Mouse (Mus musculus) granulocyte monocyte progenitor cell, adult 5-6 weeks (primary cell): ENCODE data around the gene Eri3. TPM values are rescaled to one million over a fixed set of nuclear protein-coding genes. Genes with fewer than 3 reads are reported as not detected.

Experiments
- ATAC-seq: replicated peaks from 2 replicates; pipeline ENCODE4 v1.8.0; 2016; ENCODE audit warnings: mild to moderate bottlenecking, moderate TSS enrichment, inconsistent platforms; ENCODE audit not compliant: poor library complexity, severe bottlenecking
- total RNA-seq, 2 experiments: library from RNA; stranded (forward) in 1 of 2; stranded (reverse) in 1 of 2; fragments of 200-712, 200-1000 nt in 1 of 2; fragments of >200 nt in 1 of 2; fragmentation: Nextera tagmentation in 1 of 2; gene quantifications; 2 replicates each; pipeline ENCODE4 v1.2.3; 2014 to 2017

Gene Eri3
- total RNA-seq, 2 experiments from 2014 or later, result 44.3 to 156 TPM

DNA sequence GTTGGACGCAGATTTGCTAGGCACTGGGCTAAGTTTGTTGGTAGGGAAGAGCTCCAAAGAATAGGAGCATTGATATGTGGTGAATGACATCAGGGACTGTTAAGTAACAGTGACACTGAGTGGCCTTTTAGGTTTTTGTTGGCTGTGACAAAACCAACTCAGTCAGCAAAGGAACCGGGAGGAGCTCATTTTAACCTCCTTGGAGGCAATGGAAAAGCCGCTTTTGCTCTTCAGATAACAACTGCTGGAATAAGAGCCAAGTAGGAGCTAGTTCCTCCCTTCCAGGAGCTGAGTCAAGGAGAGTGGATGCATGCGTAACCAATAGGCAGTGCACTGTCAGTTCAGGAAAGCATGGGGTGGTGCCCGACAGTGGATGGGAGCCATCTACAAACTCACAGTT lies 20.8 kb downstream of the Eri3 start:
- ATAC-seq, result no peak

DNA sequence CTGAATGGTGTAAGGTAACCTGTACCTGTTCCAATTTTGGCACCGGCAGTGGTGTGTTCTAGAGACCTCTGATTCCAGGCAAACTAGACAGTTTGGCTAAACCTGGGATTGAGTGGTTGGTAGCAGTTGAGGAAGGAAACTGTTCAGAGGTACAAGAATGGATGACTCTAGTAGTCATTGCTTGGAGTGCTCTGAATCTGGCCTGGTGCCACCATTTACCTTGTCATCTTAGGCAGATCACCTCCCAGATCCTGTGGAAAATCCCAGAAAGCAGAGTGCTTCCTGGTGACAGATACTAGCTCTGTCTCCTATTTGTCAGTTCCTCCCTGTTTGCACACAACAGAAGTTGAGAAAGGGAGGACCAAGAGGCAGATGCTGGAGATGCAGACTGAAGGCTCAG lies 27.4 kb downstream of the Eri3 start:
- ATAC-seq, result no peak

DNA sequence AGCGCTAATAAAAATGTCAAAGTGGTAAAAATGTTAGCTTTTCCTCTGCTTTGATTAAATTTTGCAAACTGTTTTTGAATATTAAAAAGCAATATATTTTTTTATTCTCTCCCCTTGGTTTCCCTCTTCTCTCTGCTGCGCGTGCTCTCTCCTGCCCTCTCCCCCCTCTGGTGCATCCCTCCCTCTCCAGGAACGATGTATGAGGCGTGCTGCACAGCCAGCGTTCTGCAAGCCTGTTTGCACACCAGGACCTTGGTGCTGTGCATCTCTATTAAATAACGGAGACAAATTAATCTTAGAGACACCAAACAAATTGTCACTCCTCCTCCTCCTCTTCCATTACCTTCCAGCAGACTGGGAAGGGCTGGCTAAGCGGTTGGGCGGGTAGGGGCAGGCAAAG lies 31.5 kb downstream of the Eri3 start:
- no peak for ATAC-seq

DNA sequence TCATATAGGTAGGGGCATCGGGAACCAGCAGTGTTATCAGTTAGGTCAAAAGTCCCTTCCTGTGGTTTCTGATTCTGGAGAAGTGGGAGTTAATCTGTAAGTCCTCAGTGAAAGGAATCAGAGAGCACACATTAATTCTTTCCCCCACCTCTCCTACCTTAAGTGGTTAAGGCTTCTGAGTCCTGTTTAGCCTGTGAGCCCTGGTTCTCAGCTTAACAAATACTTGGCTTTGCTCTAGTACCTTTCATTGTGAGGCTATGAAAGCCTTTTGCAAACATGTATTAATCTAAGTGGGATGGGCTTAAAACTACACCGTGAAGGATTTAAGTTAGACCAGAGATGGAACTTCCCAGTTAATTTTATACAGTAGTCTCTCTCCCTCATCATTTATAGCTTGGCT lies 35.8 kb downstream of the Eri3 start:
- ATAC-seq, result no peak

DNA sequence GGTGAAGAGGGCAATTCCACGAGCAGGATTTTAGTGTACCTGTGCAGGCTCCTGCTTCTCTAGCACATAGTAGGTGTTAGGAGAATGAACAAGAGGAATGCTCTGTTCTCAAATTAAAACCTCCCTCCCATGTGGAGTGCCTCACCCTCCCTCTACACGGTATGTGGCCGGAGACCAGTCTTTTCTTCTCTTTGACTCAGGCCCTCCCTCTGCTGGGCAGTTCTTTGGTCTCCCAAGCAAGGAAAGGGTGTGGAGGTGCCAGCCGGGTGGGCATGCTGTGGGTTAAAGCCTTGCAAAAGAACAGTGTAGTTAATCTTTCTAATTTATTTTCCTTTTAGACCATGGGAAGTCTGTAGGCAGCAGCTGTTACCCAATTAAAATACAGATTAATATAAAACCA lies 37.3 kb downstream of the Eri3 start:
- ATAC-seq, result no peak

DNA sequence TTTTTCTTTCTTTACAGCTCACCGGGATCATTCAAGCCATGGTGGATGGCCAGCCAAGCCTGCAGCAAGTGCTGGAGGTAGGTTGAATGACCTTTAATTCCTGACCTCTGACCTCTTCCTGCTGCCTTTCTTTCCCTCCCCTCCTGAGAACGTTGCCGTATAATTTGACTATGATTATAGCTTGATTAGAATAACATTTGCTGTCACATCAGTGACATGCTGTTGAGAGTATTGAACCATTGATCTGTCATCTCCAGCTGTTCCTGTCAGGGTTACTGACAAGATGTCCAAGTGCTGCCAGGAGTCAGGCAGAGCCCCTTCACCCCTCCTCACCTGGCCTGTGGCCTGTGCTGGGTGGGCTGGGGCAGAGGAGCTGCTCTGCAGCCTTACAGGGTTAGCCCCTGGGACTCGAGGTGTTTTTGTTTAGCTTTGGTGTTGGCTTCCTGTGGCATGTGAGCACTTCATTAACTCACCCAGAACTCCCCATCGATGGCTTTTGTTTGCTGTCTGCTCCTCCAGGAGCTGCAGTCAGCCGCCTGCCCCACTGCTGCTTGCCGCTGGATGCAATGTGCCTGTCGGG lies 39.0 kb downstream of the Eri3 start:
- ATAC-seq, result no peak

DNA sequence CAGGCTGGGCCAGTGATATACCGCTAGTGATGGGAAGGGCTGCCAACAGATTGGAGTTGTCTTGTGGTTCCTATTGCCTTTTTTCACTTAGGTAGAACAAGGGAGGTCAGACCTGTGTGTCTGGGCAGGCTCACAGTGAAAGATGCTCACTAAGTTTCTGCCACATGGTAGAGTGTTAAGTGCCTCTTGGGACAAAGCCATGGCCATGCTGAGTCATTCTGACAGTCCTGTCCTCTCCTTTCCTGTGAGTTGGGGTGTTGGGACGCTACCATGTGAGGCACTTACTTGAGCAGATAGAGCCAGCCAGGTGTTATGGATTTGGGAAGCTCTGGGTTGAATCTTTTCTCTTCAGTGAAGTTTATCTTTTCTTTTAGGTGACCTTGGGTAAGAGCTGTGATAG lies 40.6 kb downstream of the Eri3 start:
- no peak for ATAC-seq

DNA sequence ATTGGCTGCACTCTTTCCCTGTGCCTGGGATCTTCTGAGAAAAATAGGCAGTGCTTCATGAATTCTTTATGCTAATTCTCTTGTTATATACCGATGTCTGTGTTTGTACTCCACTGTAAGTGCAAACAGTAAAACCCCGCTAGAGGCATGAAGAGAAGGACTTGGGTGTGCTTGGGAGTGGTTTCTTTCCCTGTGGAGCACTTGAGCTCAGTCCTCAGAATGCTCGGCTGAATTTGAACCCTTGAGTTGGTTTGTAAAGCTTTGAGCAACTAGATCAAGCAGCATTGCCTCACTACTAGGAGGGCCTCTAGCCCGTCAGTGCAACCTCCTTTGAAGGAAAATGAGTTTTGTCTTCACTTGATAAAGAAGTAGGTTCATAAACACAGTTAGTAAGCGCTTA lies 42.0 kb downstream of the Eri3 start:
- ATAC-seq, result no peak

DNA sequence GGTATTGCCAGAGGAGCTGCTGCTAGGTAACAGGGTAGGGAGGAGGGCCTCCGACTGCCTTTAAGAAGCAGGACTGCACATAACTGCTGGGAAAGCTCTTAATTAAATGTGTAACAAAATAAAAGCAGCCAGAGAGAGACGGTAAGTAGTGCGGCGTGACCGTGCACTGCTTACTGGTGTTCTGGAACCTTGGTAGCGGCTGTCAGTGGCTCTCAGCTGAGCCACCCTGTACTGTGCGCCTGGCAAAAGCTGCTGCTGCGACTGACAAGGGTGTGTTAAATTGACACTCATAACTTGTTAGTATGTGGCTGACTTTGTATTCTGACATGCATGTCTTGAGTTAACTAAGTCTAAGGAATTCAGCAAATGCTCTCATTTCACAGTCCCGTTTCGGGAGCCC lies 45.1 kb downstream of the Eri3 start:
- ATAC-seq, result no peak

DNA sequence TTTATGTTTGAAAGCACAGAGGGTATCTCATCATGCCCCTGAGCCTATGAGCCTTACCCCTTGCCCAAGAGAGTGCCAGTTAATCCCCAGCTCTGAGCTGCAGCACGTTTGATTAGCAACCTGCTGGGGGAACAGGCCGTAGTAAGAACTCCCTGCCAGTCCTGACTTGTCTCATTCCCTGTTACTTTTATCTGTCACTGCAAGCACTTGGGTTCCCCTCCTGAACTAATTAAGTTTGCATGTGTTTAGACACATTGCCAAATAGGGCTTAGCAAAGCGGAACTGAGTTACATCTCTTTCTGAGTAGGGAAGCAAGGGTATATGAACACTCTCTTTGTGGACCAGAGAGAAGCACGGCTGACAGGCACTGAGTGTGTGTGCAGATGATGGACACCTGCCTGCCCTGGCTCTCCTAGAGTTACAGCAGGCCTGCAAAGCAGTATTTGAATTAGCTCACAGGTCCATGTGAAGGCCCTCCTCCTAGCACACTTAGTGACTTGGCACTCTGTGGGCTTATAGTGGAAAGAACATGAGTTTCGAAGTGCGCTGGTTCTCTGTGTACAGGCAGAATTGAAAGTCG lies 49.9 kb downstream of the Eri3 start:
- ATAC-seq, result no peak

DNA sequence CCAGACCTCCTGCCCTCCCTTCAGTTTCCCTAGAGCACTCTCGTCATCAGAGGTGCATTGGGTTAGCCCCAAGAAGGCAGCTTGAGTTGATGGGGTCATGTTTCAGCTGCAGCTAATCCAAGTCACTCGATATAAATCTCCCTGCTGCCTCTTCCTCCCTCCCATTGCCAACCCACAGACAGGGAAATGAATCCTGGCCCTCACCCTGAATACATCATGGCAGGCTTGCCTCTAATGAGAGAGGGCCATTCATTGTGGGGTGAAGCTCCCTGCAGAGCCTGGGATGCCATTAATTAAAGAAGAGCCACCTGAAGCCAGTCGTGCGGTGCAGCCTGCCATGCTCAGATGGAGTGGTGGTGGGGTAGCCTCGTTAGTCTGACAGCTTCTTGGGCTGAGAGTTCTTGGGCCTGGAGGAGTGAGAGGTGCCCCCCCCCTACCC lies 51.2 kb downstream of the Eri3 start:
- no peak for ATAC-seq

DNA sequence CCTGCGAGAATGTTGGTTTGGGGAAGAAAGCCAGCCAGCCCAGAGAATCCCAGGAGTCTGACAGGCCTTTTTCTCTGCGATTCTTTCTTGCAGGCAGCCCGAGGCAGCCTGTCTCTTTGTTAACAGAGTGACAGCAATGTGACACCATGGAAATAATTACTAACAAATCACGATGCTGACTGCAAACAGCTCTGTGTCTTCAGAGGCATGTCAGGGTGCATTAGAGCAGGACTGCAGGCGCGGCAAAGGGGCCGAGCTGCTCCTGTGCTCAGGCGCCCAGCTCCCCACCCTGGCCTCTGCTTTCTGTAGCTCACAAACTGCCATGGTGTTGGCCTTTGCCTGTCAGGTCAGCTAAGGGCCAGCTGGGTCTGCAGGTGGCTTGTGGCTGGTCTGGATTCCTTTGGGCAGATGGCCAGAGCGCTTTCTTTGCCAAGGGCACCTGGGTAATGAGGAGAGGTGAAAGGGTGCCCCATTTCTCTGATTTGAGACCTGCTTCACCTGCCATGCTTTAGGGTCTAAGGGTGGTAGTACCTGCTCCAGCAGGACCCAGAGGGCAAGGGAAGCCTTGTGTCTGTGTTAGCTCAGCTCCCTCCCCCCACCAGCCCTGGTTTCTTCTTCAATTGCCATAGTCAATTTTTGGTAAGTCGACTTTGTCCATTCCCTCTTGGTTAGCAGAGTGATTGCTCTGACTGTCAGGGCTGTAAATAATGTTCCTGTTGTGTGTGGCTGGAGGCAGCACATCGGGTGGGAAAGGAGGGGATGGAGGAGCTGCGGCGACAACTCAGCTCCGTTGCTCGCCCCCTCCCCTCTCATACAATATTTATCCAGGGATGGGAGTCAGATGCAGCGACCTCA lies 55.2 kb downstream of the Eri3 start:
- no peak for ATAC-seq

DNA sequence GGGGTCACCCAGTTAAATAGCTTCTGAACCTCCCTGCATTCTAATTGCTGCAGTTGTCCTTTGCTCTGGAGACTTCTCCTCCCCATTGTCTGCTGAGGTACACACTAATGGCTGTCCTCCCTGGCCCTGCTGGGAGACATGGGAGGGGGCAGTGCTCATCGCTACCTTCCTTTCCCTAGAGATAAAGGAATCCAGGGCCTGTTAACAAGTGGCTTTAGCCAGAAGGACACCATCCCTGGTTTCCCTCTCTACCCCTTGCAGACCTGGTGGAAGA lies 55.7 kb downstream of the Eri3 start:
- no peak for ATAC-seq

DNA sequence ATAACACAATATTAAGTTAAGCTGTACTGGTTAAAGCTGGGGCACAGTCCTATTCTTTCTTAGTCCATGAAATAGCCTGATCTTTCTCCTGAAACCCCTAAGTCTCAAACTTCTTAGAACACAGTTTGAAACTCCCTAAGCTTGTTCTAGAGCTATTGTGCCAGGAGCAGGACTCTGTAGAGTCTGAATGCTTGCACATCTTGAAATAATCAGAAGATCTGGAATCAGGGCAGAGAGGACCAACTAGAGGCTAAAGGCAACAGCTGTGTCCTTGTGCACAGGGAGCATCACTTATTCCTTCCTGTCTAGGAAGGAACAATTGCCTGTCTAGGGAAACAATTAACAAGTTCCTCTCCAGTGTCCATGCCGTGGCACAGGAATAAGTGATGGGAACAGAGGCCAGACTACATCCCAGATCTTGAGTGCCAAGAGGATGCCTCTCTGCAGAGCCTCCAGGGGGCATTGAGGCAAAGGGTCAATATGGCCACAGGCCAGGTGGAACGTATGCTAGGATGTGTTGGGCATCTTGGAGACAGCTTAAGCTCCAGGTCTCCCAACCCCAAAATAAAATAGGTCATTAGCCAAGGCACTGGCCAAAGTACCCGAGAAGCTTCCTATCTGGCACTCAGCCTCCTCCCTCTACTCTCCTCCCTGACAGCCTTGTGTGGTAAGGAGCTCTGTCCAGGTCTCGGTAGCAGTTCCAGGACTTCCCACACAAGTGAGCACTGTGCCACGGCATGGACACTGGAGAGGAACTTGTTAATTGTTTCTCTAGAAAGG lies 56.9 kb downstream of the Eri3 start:
- ATAC-seq, result no peak

DNA sequence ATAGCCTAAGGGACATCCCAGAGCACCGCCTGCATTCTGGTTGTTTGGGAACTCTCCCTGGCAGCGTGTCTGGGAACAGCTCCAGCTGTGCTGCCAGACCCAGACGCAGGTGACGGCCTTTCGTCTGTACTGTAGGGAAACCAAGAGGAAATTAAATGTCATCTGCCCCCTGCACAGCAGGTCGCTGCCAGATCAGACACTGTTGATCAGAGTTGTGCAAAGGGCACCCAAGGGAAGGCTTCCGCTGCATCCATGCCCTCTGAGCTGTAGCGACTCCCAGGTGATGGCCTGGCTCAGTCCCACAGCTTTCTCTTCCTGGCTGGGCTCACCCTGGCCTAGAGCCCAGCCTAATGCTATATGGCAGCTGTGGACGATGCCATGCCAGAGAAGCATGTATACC lies 58.1 kb downstream of the Eri3 start:
- no peak for ATAC-seq

DNA sequence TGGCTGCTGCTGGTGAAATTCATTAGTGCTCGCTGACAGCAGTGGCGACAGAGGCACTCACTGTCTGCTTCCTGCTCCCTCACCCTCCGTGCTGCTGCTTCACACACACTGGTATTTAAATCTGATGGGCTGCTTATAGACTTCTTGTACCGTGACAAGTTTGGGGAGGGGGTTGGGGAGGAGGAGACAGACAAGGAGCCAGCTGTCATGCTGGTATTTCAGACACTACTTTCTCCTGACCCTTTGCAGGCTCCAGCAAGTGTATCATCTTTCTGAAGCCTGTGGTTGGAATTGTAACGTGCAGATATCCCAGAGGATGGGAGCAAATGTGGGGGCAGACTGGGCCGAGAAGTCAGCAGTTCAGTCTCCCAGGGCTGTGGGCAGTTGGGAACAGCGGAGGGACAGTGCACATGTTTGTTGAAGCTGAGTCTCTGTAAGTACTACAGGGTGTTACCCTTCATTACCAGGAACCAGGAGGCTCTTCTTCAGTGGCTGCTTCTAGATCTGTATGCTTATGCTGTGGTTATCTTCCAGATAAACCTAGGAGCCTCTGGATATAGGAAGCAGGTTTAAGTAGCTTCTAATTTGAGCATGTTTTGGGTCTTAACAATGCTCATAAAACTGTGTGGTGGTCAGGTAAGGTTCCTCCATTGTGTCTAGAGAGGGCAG lies 59.3 kb downstream of the Eri3 start:
- ATAC-seq, result no peak

DNA sequence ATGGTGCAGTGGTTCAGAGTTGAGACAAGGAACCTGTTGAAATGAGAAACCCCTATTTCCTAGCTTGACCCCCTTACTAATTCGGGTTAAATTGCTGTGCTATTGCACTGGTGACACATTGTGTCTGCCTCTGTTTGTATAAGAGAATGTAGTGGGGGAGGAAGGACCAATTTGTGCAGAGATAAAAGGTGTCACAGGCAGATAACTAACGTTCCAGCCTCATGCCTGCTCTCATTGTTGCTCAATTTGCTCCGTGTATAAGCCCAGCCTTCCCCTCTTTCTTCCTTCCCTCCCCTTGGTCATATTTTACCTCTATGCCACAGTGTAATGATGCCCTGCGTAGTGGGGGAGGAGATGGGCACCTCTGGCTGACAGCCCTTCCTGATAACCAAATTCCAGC lies 61.2 kb downstream of the Eri3 start:
- no peak for ATAC-seq

DNA sequence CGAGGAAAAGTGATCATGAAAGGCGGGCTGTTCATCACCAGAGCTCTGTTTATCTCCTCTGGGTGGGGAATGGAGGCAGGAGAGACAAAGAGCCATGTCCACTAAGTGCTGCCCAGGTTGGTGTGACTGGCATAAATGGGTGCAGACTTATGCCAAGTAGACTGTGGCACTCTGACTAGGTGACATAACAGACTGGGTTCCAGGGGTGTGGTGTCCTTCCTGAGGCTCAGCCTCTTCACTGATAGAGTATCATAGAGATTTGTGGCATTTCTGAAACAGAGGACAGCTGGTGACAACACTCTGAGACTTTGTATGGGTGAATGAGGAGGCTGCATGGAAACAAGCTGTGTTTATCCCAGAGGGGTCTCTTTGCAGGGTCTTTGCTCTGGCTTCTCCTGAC lies 61.6 kb downstream of the Eri3 start:
- ATAC-seq, result no peak

DNA sequence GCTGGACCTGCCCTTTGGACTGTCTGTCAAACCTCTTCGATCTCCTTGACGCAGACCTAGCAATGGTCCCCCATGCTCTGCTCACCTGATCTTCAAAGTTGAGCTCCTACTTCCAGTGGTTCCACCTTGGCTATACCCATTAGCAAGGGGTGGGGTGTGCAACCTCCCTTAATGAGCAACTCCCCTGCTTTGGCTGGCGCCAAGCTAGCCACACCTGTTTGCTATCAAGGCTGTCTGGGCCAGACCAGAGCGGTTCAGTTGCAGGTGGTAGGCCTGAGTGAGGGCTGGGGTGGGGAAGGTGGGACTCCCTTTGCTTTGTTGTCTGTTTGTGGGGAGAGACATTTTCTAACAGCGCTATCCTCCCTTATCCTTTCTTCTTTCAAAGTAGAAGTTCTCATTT lies 62.5 kb downstream of the Eri3 start:
- no peak for ATAC-seq

DNA sequence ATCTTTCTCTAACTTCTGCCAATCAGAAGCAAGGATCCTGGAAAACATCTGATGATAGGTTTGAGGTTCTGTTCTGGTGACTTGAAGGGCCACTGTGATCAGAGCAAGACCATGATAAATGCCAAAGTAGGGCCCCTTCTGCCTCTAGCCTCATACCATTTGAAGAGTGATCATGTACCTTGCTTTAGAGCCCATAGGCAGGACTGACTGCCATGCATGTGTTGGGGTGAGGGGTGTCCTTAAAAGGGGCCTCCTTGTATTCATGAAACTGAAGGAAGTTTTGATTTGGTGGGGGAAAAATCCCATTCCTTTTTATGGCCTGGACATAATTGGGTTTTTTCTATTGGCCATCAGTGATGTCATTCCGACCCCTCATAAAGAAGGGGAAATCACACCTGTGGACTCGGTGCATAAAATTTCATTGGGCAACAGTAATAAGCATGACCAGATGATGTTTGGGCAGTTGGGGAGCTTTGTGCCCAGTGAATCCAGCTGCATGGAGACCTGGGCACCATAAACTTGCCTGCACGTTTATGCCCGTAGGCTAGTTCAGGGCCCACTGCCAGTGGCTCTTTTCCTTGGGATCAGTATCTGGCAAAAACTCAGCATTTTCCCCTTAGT lies 63.1 kb downstream of the Eri3 start:
- ATAC-seq, result no peak
